Mouse (Mus musculus) layer of hippocampus, postnatal 14 days (tissue): ENCODE results near the gene Msantd4. TPM values are rescaled to one million over a fixed set of nuclear protein-coding genes. Genes with fewer than 3 reads are reported as not detected.
"Not testable (repeated sequence)": the region's sequence is repeated elsewhere in the genome, so short reads cannot be mapped to it uniquely, and the experiment has no call there.

Experiments used
- DNase-seq, 2 experiments: peaks; one replicate each; pipeline ENCODE4 v3.0.0; 2021 to 2022; ENCODE audit warnings: low spot score in 2 of 2, mixed read lengths in 1 of 2
- long read RNA-seq, 2 experiments: library from polyadenylated mRNA; stranded (forward); transcript quantifications; one replicate each; pipeline ENCODE4 v2.0.0; 2021
- microRNA-seq, 2 experiments: library from miRNA; unstranded; fragments of <30 nt; microRNA quantifications; one replicate each; pipeline ENCODE4 v1.2.0; 2021
- total RNA-seq, 2 experiments: library from RNA; stranded (reverse); gene quantifications; 2 replicates each; pipeline ENCODE4 v1.2.3; 2021

Gene Msantd4
- total RNA-seq = 10 to 100 TPM; 51.8 to 57.5 TPM
- long read RNA-seq, experiment 1, transcript Msantd4-202 (3 exons, 2,800 nt) = major isoform, 35 of 50 reads
- long read RNA-seq, experiment 1, transcript Msantd4-201 (2 exons, 2,731 nt) = minor isoform, 10 of 50 reads
- long read RNA-seq, experiment 1, partial matches to known transcripts = 3 of 50 reads
- long read RNA-seq, experiment 1, other reads (novel, unspliced or antisense) = 2 of 50 reads
- long read RNA-seq, experiment 2, transcript Msantd4-202 (3 exons, 2,800 nt) = major isoform, 53 of 62 reads
- long read RNA-seq, experiment 2, transcript Msantd4-201 (2 exons, 2,731 nt) = minor isoform, 7 of 62 reads
- long read RNA-seq, experiment 2, partial matches to known transcripts = 1 of 62 reads
- long read RNA-seq, experiment 2, other reads (novel, unspliced or antisense) = 1 of 62 reads

GRCm38 (mm10) chr9:4375828-4376639 lies at the start of gene Msantd4:
Msantd4 (plus strand) TSS chr9:4376562.
- DNase-seq = peak; percentile 95 to 99

GRCm38 (mm10) chr9:4353163-4353562 lies 23.2 kb upstream of the Msantd4 start:
- no peak for DNase-seq

- DNase-seq = no peak
Measured at GRCm38 (mm10) chr9:4376640-4377120, 318 bp downstream of the Msantd4 start.

GRCm38 (mm10) chr9:4400801-4401200 lies 24.4 kb downstream of the Msantd4 start:
- DNase-seq = not testable (repeated sequence)

Small RNA genes within 50 kb of the gene (microRNA-seq; reads per million reads assigned to microRNA genes)
- 0 reads per million in 2 experiments for gene Gm23992

Other genes with a start within 250 kb of the Msantd4 start
- gene Aasdhppt, start 67.1 kb upstream of the Msantd4 start, total RNA-seq = 10 to 100 TPM; 23.5 to 25.7 TPM
- gene Kbtbd3, start 66.7 kb upstream of the Msantd4 start, total RNA-seq = 10 to 100 TPM; 10.2 to 11.1 TPM